Mouse (Mus musculus) hindbrain, embryonic 11.5 days (tissue): Measurements from ENCODE around the gene Dst. TPM values are rescaled to one million over a fixed set of nuclear protein-coding genes. Genes with fewer than 3 reads are reported as not detected.
A peak's percentile ranks its signal among the peaks of the same experiment; 100 is the strongest.

Source experiments
- ATAC-seq: fragments of 200-750 bp; cut with Nextera tagmentation; 2 replicates; pipeline ENCODE4 v1.8.0; 2017; ENCODE audit warnings: mild to moderate bottlenecking, moderate TSS enrichment, moderate library complexity; ENCODE audit not compliant: low FRiP score
- DNase-seq: peaks from one replicate; pipeline ENCODE4 v3.0.0-alpha.2; 2015; ENCODE audit warnings: low spot score
- H3K27ac ChIP-seq: fragments of 300-500 bp; sonication (generic); 2 replicates; pipeline ENCODE4 v1.5.1; 2014; ENCODE audit warnings: mild to moderate bottlenecking, low read depth, low read length
- H3K27me3 ChIP-seq: fragments of 300-500 bp; sonication (generic); 2 replicates; pipeline ENCODE4 v1.6.1; 2014; ENCODE audit warnings: mild to moderate bottlenecking, low read length, moderate library complexity, mixed read lengths; ENCODE audit not compliant: control insufficient read depth, insufficient read depth
- H3K36me3 ChIP-seq: fragments of 300-500 bp; sonication (generic); 2 replicates; pipeline ENCODE4 v1.6.1; 2014; ENCODE audit warnings: mild to moderate bottlenecking, low read length, moderate library complexity, mixed read lengths; ENCODE audit not compliant: control insufficient read depth, insufficient read depth
- H3K4me1 ChIP-seq: fragments of 300-500 bp; sonication (generic); replicated peaks from 2 replicates; pipeline ENCODE4 v1.6.1; 2014; ENCODE audit warnings: low read length, mixed read lengths; ENCODE audit not compliant: control insufficient read depth, insufficient read depth
- H3K4me2 ChIP-seq: fragments of 300-500 bp; sonication (generic); replicated peaks from 2 replicates; pipeline ENCODE4 v1.6.1; 2014; ENCODE audit warnings: mild to moderate bottlenecking, low read depth, low read length
- H3K4me3 ChIP-seq: fragments of 300-500 bp; sonication (generic); 2 replicates; pipeline ENCODE4 v1.5.1; 2014; ENCODE audit warnings: low read depth, low read length
- H3K9ac ChIP-seq: fragments of 300-500 bp; sonication (generic); 2 replicates; pipeline ENCODE4 v1.6.1; 2014; ENCODE audit warnings: low read depth, low read length
- H3K9me3 ChIP-seq: fragments of 300-500 bp; sonication (generic); 2 replicates; pipeline ENCODE4 v1.6.1; 2016; ENCODE audit warnings: low read length; ENCODE audit not compliant: control insufficient read depth
- WGBS: fragments of 180-500 bp; shearing (Covaris S2); extraction: QIAGEN DNeasy Blood & Tissue Kit; methylation state at CpG from one replicate; pipeline ENCODE4 v1.1.7; 2014; 5-methylcytosine and 5-hydroxymethylcytosine counted together
- polyA plus RNA-seq: library from polyadenylated mRNA; unstranded; fragments of >200 nt; fragmentation: Nextera tagmentation; extraction: Ambion mirVana; gene quantifications from 2 replicates; pipeline ENCODE4 v1.2.1, GENCODE M21; 2014

The Dst gene
- polyA plus RNA-seq, 1 experiment from 2014 or later: 60.0 TPM

DNA sequence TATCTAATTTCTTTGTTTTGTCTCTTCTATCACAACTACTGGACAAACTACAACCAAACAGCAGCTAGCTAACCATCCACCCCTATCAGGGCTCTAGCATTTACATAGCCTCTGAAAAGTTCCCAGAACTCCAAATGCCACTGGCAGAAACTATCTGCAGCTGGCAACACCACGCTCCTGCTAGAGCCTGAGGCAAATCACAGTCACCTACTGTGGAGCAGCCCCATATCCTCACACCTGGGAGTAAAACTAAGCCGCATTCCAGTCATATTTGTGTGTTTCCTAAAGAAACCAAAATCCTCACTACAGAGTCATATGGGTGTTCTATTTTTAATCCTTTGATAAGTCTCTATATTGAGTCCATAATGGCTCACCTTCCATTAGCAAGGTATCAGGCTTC, 194.6 kb downstream of the Dst start:
- no peaks in the 10 kb centered on the region for H3K36me3 ChIP-seq
- H3K27ac ChIP-seq: no peak overlapping the region
- H3K4me3 ChIP-seq: no peak overlapping the region
- 89% methylated on average over 2 of the region's 2 CpGs for WGBS
- no peak overlapping the region for H3K9ac ChIP-seq
- ATAC-seq: no peak
- no peak for DNase-seq
- H3K9me3 ChIP-seq: no peaks in the 10 kb centered on the region
- no peak overlapping the region for H3K4me2 ChIP-seq
- H3K27me3 ChIP-seq: no peaks in the 10 kb centered on the region
- H3K4me1 ChIP-seq: no peaks in the 10 kb centered on the region

DNA sequence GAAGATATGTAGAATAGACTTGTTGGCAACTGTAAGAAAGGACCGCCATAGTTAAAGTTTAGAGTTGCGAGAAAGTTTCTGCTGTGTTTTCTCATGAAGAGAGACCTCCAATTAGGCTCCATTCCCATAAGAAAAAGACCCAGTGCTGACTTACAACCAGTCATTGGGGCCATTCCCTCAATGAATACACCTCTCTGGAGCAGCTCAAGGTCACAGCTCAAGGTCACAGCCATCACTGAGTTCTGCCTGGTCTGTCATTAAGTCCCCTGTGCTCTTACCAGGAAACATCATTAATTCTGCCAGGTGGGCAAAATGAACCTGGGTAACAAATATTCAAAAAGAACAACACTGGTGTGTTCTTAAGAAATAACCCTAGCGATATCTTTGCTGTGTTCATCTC, 195.2 kb downstream of the Dst start:
- no peaks in the 10 kb centered on the region for H3K27me3 ChIP-seq
- 73% methylated on average over 3 of the region's 3 CpGs for WGBS
- H3K4me2 ChIP-seq: no peak overlapping the region
- no peak for ATAC-seq
- no peak overlapping the region for H3K4me3 ChIP-seq
- no peak for DNase-seq
- no peaks in the 10 kb centered on the region for H3K4me1 ChIP-seq
- H3K9me3 ChIP-seq: no peaks in the 10 kb centered on the region
- no peaks in the 10 kb centered on the region for H3K36me3 ChIP-seq
- no peak overlapping the region for H3K9ac ChIP-seq
- no peak overlapping the region for H3K27ac ChIP-seq

GRCm38 (mm10) chr1:34103713-34104172, 195.7 kb downstream of the Dst start:
- Histone ChIP-seq H3K27ac (no peak overlapping the region), H3K4me1 (no peaks in the 10 kb centered on the region), H3K4me2 (no peak overlapping the region), H3K27me3 (no peaks in the 10 kb centered on the region), H3K36me3 (no peaks in the 10 kb centered on the region), H3K9me3 (no peaks in the 10 kb centered on the region), H3K4me3 (no peak overlapping the region), H3K9ac (no peak overlapping the region)
- ATAC-seq (peak; percentile 40; the same call in 1 of the 2 replicates), DNase-seq (peak; percentile 44)
- WGBS: 0% methylated on average over 3 of the region's 3 CpGs

- Histone ChIP-seq H3K4me2 (no peak overlapping the region), H3K4me3 (no peak overlapping the region), H3K4me1 (no peaks in the 10 kb centered on the region), H3K27me3 (no peaks in the 10 kb centered on the region), H3K9ac (no peak overlapping the region), H3K36me3 (no peaks in the 10 kb centered on the region), H3K27ac (no peak overlapping the region), H3K9me3 (no peaks in the 10 kb centered on the region)
- DNase-seq: no peak
- ATAC-seq: no peak
- WGBS: 34% methylated on average over 8 of the region's 8 CpGs
Observed at GRCm38 (mm10) chr1:34104846-34105245, 196.8 kb downstream of the Dst start.

DNA sequence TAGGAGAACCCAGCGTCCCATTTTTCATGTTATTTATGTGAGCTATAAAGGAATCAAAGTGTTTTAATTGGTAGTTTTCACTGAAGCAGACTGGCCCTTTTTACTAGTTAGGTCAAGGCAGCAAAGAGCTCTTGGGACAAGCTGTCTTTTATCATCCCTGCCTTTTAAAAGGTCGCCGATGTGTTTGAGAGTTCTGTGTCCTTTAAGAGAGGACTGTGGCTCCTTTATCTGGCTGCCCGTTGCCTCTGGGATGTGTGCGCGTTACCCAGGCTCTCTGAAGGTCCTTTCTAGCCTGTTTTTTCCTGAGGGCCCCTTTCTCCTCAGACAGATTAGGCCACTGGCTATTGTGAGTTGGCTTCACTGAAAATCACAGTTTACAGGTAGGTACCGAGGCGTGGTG, 198.6 kb downstream of the Dst start:
- peak; percentile 34 for DNase-seq
- WGBS: 16% methylated on average over 8 of the region's 8 CpGs
- Histone ChIP-seq H3K9ac (no peak overlapping the region; the same call in 1 of the 2 replicates), H3K36me3 (no peaks in the 10 kb centered on the region), H3K27ac (no peak overlapping the region), H3K9me3 (no peaks in the 10 kb centered on the region), H3K4me3 (no peak overlapping the region), H3K4me2 (no peak overlapping the region), H3K27me3 (no peaks in the 10 kb centered on the region), H3K4me1 (no peaks in the 10 kb centered on the region)
- ATAC-seq: no peak

DNA sequence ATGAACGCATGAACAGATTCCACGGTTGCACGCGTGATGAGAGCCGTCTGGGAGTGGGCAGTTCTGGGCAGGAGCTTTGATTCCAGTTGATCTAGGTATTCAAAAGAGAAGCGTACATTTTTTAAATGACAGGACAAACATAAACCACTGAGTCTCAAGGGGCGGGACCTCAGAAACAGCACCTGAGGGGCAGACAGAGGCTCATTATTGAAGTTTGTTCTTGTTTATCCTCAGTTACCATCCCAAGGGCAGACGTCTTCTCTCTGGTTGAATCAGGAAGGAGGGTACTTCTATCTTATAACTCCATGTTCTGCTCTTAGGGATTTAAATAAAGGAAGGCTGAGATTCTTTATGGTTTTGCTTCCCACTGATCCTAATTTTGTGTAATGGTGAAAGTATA, 199.1 kb downstream of the Dst start:
- H3K9me3 ChIP-seq: no peaks in the 10 kb centered on the region
- WGBS: 36% methylated on average over 8 of the region's 8 CpGs
- no peaks in the 10 kb centered on the region for H3K27me3 ChIP-seq
- H3K4me2 ChIP-seq: no peak overlapping the region
- DNase-seq (no peak), ATAC-seq (no peak)
- H3K36me3 ChIP-seq: no peaks in the 10 kb centered on the region
- no peaks in the 10 kb centered on the region for H3K4me1 ChIP-seq
- no peak overlapping the region for H3K4me3 ChIP-seq
- no peak overlapping the region for H3K9ac ChIP-seq
- H3K27ac ChIP-seq: no peak overlapping the region

DNA sequence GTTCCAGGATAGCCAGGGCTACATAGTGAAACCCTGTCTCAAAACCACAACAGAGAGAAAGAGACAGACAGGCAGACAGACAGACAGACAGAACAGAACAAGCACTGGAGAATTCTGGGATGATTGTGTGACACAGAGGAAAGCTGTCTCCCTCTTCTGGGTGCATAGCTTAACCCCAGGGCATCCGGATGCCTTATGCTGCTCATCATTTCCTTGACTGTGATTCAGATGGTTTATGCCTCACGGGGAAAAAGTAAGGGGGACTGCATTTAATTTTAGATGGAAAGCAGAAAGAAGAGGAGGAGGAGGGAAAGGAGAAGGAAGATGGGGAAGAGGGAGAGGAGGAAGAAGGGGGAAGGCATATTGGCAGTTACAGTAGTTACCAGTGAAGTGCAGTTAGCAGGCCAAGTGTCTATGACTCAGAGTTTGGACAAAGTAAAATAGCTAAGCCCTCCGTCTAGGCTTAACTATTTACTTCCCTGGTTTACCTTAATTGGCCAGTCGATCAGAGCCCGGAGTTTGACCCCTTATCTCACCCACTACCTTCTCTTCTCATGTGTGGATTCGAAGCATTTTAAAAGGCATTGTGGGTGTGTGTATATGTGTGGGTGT, 201.7 kb downstream of the Dst start:
- H3K4me3 ChIP-seq: no peak overlapping the region
- WGBS: 83% methylated on average over 6 of the region's 6 CpGs
- H3K27ac ChIP-seq: no peak overlapping the region
- H3K9me3 ChIP-seq: no peaks in the 10 kb centered on the region
- ATAC-seq: no peak
- H3K4me2 ChIP-seq: no peak overlapping the region
- no peaks in the 10 kb centered on the region for H3K36me3 ChIP-seq
- DNase-seq: no peak
- no peak overlapping the region for H3K9ac ChIP-seq
- H3K4me1 ChIP-seq: no peaks in the 10 kb centered on the region
- H3K27me3 ChIP-seq: no peaks in the 10 kb centered on the region

DNA sequence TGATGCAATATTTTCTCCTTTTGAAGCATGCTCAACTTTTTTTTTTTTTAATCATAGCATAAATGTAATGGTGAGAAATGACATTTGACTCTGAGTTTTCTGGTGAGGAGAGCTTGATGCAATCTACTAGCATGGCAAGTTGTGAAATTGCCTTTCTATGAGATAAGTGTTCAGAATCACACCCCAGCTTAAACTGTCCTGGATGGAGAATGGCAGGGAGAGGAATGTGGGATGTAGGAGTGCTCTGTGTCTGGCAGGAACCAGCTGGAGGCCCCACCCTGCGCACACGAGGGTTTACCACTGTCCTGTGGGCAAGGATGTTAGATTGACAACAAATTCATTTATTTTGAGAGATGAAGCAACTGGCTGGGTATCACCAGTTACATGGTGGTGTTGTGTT, 202.8 kb downstream of the Dst start:
- Histone ChIP-seq H3K4me2 (no peak overlapping the region), H3K27me3 (no peaks in the 10 kb centered on the region), H3K27ac (no peak overlapping the region), H3K9ac (no peak overlapping the region), H3K9me3 (no peaks in the 10 kb centered on the region), H3K36me3 (no peaks in the 10 kb centered on the region), H3K4me1 (no peaks in the 10 kb centered on the region), H3K4me3 (no peak overlapping the region)
- ATAC-seq (no peak), DNase-seq (no peak)
- WGBS: 68% methylated on average over 2 of the region's 2 CpGs

- Histone ChIP-seq H3K9me3 (no peaks in the 10 kb centered on the region), H3K36me3 (no peaks in the 10 kb centered on the region), H3K27me3 (no peaks in the 10 kb centered on the region), H3K4me2 (no peak overlapping the region), H3K27ac (no peak overlapping the region), H3K9ac (no peak overlapping the region), H3K4me1 (no peaks in the 10 kb centered on the region), H3K4me3 (no peak overlapping the region)
- WGBS: 88% methylated on average over 2 of the region's 2 CpGs
- DNase-seq (no peak), ATAC-seq (no peak)
Observed at GRCm38 (mm10) chr1:34111954-34112353, 203.9 kb downstream of the Dst start.
